Mouse (Mus musculus) ES-Bruce4 (cell line): ENCODE data around the gene Manbal.

Source experiments
- CTCF ChIP-seq: IDR thresholded peaks from one replicate; pipeline ENCODE4 v1.8.1; 2011; ENCODE audit warnings: low read depth, low read length
- EP300 ChIP-seq: IDR thresholded peaks from 2 replicates; pipeline ENCODE4 v1.6.1; 2011; ENCODE audit warnings: low read depth, low read length; ENCODE audit not compliant: insufficient read depth
- POLR2A ChIP-seq: IDR thresholded peaks from one replicate; pipeline ENCODE4 v1.8.1; 2011; ENCODE audit warnings: low read length; ENCODE audit not compliant: insufficient read depth

DNA sequence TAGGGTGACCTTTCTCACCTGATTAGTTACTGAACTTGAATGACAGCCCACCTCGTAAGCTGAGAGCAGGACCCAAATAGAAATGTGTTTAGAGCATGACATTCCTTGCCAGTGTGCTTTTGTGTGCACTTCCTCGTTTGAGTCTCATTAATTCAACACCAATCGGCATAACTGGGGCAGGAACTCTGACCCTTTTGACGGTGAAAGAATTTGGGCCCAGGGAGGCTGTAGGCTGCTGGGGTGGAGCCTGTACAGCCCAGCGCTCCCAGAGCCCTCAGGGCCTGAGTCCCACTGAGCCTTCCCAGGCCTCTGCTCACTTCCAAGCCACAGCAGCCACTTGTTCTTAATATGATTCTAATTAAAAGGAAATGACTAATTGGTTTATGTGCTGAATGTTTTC is 46.5 kb upstream of the Manbal start:
- TF ChIP-seq CTCF, result no peak
- TF ChIP-seq POLR2A, result no peak
- TF ChIP-seq EP300, result no peak
